Mouse (Mus musculus): Measurements from ENCODE around the gene Olfr585.

Gene Olfr585

DNA sequence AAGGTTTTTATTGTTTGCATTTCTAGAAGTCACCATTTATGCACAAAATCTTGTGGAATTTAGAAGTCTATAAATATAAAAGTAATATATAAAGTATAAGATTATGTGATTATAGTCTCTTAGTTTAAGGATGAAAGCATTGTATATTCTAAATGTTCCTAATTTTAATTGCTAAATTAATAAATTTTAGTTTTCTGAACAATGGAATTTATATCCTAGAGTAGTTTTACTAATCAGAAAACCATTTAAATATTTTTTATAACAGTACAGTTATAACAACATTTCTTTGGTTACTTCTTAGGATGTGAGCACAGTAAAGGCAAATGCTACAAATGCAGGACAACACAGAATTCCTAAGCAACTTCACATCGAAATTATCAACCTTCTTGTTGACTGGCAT lies at the start of gene Olfr585:
Olfr585 (plus strand) TSS at position 301 of the 400 bp plus-strand sequence.
- DNase-seq = no peak

DNA sequence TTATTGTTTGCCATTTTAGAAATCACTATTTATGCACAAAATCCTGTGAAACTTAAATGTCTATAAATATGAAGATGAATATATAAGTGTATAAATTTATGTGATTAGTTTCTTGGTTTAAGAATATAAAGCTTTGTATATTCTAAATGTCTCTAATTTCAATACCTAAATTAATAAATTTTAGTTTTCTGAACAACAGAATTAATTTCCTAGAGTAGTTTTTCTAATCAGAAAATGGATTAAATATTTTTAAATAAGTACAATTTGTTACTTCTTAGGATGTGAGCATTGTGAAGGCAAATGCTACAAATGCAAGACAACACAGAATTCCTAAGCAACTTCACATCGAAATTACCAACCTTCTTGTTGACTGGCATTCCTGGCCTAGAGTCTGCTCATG lies 46.5 kb upstream of the Olfr585 start, which contains the start of gene Olfr583:
Olfr583 (plus strand) TSS at position 301 of the 400 bp plus-strand sequence.
- DNase-seq = no peak

DNA sequence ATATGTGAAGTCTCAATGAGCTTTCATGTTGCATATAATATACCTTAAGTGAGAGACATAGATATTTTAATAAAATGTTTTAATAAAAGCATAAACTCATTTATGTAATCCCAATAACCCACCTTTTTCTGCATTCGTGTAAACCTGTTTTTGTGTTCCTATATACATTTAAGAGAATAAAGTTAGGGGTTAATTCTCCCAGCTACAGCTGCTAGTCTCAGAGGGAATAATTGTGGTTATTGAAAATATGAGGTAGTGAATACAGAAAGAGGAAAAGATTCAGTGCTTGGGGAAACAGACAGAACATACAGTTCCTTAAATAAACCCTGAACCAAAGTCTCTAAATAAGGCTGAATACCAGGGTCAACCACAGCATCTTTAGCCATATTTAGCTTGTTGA lies 15.9 kb upstream of the Olfr585 start, which contains the start of gene Olfr584:
Olfr584 (plus strand) TSS at position 301 of the 400 bp plus-strand sequence.
- DNase-seq = no peak

DNA sequence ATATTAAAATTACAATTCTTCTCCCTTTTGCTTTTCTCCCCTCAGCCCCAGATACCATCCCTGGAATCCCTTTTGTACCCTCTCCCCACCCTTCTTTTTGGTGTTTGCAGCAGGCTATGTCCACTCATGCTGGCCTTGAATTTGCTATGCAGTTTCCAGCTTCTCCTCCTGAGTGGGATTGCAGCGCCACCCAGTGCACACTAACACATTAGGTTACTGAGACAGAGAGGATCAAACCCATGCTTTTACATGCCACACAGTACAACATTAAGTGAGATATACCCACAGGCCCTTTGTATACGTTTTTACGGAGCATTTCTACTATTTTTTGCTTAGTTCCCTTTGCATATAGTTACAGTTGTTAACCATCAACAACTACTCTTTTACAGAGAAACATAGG lies 21.9 kb downstream of the Olfr585 start:
- DNase-seq = no peak

DNA sequence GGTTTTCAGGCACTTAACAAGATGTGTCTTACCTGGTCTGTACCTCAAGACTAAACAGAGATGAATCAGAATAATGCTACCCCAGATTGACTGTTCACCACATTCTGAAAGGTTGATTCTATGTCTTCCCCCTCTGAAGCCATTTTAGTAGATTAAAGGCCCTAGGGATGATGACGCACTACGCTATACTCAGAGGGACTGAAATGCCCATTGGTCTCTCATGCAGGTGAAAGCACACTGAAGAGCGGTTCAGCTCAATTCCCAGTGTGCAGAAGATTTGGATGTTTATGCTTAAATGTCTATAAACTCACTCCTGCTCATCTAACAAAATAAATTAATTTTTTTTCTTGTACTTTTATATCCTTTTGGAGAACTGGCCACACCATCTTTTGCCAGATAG lies 28.0 kb downstream of the Olfr585 start, which contains the start of gene Olfr586:
Olfr586 (minus strand) TSS at position 101 of the 400 bp plus-strand sequence.
- no peak for DNase-seq

DNA sequence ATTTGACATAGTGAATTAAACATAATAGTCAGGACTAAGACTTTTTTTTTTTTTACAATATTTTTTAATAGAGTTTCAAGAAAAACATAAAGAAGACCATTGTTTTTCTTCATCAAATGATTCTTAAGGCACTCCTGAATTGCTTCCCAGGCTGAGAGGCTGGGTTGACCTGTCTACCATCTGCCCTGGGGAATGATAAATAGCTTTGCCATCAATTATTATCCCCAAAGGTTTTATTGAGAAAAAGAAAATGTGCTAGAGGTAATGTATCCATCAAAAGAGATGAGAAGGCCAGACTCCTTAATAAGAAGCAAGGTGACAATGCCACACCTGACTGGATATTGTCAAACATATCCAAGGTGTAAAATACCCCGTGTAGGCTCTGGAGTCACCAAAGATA lies 43.1 kb downstream of the Olfr585 start, which contains the start of gene Olfr588-ps1:
Olfr588-ps1 (plus strand) TSS at position 301 of the 400 bp plus-strand sequence.
- no peak for DNase-seq

Measured in layer of hippocampus, adult 9-11 months (tissue).